Comparison of ENCODE assay signal across 13 mouse cellular contexts in genomic region chr11:114965182-114965828, GRCm38 (mm10). TPM values are rescaled to one million over a fixed set of nuclear protein-coding genes. Genes with fewer than 3 reads are reported as not detected.
DNase-seq lines count a peak whose midpoint lies in the region; ATAC-seq and TF ChIP-seq lines count a peak whose summit lies in the region.
"Had no signal": no experiment of that assay in that cellular context is flagged by ENCODE, and none has a peak within 500 bp of the region (broad histone marks: within the 10 kb centered on the region; RNA-seq: fewer than 3 reads in every experiment).

No protein-coding gene starts in this region.

- DNase-seq in adrenal gland, adult 2 months, result peak; percentile 35
- no peak for DNase-seq in adrenal gland, postnatal 25 days
- DNase-seq in 3134 (ENCODE audit: extremely low read depth, insufficient read length, low spot score), result peak; percentile 86
- DNase-seq in brain, adult 2 months (ENCODE audit: low read depth, low spot score), result peak; percentile 45
- DNase-seq in lung, postnatal 10 days, result peak; percentile 21
- no peak for DNase-seq in spleen, adult 18-20 months
- no peak for DNase-seq in cerebellum, adult 18-20 months
- DNase-seq: cerebellum, adult 8-10 months had no signal

- 24% methylated on average over 3 of the region's 3 CpGs for WGBS in intestine, postnatal 0 days

- no peak overlapping the region for H3K4me3 ChIP-seq in intestine, postnatal 0 days (ENCODE audit: low read depth, low read length)
- H3K4me3 ChIP-seq: embryonic facial prominence, embryonic 15.5 days; hindbrain, embryonic 15.5 days had no signal

- H3K27ac ChIP-seq in intestine, postnatal 0 days (ENCODE audit: low read depth, low read length), result no peak overlapping the region
- H3K27ac ChIP-seq: embryonic facial prominence, embryonic 15.5 days; hindbrain, embryonic 15.5 days had no signal

- H3K4me2 ChIP-seq in intestine, postnatal 0 days (replicated peaks; ENCODE audit: low read depth), result no peak overlapping the region
- H3K4me2 ChIP-seq: embryonic facial prominence, embryonic 15.5 days; hindbrain, embryonic 15.5 days; midbrain, embryonic 11.5 days had no signal

- no peak overlapping the region for H3K9ac ChIP-seq in intestine, postnatal 0 days (ENCODE audit: low read depth, low read length)
- H3K9ac ChIP-seq: embryonic facial prominence, embryonic 15.5 days; hindbrain, embryonic 15.5 days had no signal

- H3K27me3 ChIP-seq in intestine, postnatal 0 days (replicated peaks; ENCODE audit: control insufficient read depth, insufficient read depth, low read length), result no peaks in the 10 kb centered on the region
- H3K27me3 ChIP-seq: embryonic facial prominence, embryonic 15.5 days; hindbrain, embryonic 15.5 days had no signal

- H3K36me3 ChIP-seq in intestine, postnatal 0 days (ENCODE audit: control insufficient read depth, insufficient read depth), result no peaks in the 10 kb centered on the region
- H3K36me3 ChIP-seq: embryonic facial prominence, embryonic 15.5 days; hindbrain, embryonic 15.5 days had no signal

- no peaks in the 10 kb centered on the region for H3K9me3 ChIP-seq in intestine, postnatal 0 days (ENCODE audit: control insufficient read depth)
- H3K9me3 ChIP-seq: embryonic facial prominence, embryonic 15.5 days; hindbrain, embryonic 15.5 days had no signal

- no peaks in the 10 kb centered on the region for H3K4me1 ChIP-seq in intestine, postnatal 0 days (replicated peaks; ENCODE audit: control insufficient read depth, insufficient read depth, low read length)
- H3K4me1 ChIP-seq: embryonic facial prominence, embryonic 15.5 days; hindbrain, embryonic 15.5 days had no signal

- ATAC-seq in intestine, postnatal 0 days, result no peak

- TF ChIP-seq CTCF in intestine, postnatal 0 days (IDR thresholded peaks at IDR 0.05; ENCODE audit: low read depth), result no peak

RNA-seq across cellular contexts. Expression of gene Cd300c, which starts 3.7 kb away (rescaled TPM):
- total RNA-seq in adrenal gland, adult 2 months (2021), result not detected
- 0.58 TPM in 1 of 2 replicates, not detected in the other for polyA plus RNA-seq in adrenal gland, adult 2 months (2012; rRNA removed)
- total RNA-seq in adrenal gland, postnatal 25 days (2021), result not detected in 2 replicates
- not detected in 2 replicates for polyA plus RNA-seq in intestine, postnatal 0 days (2015; fragmentation: Nextera tagmentation; extraction: Ambion mirVana)
- total RNA-seq: left cerebral cortex, postnatal 25 days had no signal
- polyA plus RNA-seq: embryonic facial prominence, embryonic 15.5 days; hindbrain, embryonic 15.5 days; midbrain, embryonic 11.5 days had no signal

RNA-seq across cellular contexts. Expression of gene Cd300ld, which starts 24.4 kb away (rescaled TPM):
- 1 to 10 TPM in 1 of 2 experiments, under 1 TPM in 1; 0.89 to 2.7 TPM for total RNA-seq in adrenal gland, adult 2 months (2021)
- polyA plus RNA-seq in adrenal gland, adult 2 months (2012; rRNA removed), result 0.45 and 0.64 TPM in 2 replicates
- total RNA-seq in adrenal gland, postnatal 25 days (2021), result 0.48 and 0.58 TPM in 2 replicates
- 0.10 TPM in 2 replicates for polyA plus RNA-seq in intestine, postnatal 0 days (2015; fragmentation: Nextera tagmentation; extraction: Ambion mirVana)
- total RNA-seq: left cerebral cortex, postnatal 25 days had no signal
- polyA plus RNA-seq: hindbrain, embryonic 15.5 days had no signal

RNA-seq across cellular contexts. Expression of gene Cd300lb, which starts 31.1 kb away (rescaled TPM):
- 1 to 10 TPM in 1 of 2 experiments, under 1 TPM in 1; 0.86 to 1.1 TPM for total RNA-seq in adrenal gland, adult 2 months (2021)
- polyA plus RNA-seq in adrenal gland, adult 2 months (2012; rRNA removed), result 0.42 and 0.46 TPM in 2 replicates
- total RNA-seq in adrenal gland, postnatal 25 days (2021), result 0.57 and 0.64 TPM in 2 replicates
- polyA plus RNA-seq in intestine, postnatal 0 days (2015; fragmentation: Nextera tagmentation; extraction: Ambion mirVana), result 0.07 and 0.14 TPM in 2 replicates
- total RNA-seq: left cerebral cortex, postnatal 25 days had no signal

RNA-seq across cellular contexts. Expression of gene Cd300c2, which starts 36.4 kb away (rescaled TPM):
- 1 to 10 TPM; 3.5 to 5.5 TPM for total RNA-seq in adrenal gland, adult 2 months (2021)
- polyA plus RNA-seq in adrenal gland, adult 2 months (2012; rRNA removed), result 3.7 and 3.8 TPM in 2 replicates
- 1.5 and 2.2 TPM in 2 replicates for total RNA-seq in adrenal gland, postnatal 25 days (2021)
- polyA plus RNA-seq in intestine, postnatal 0 days (2015; fragmentation: Nextera tagmentation; extraction: Ambion mirVana), result 3.2 and 3.6 TPM in 2 replicates

RNA-seq across cellular contexts. Expression of gene Cd300ld2, which starts 50.7 kb away (rescaled TPM):
- not detected for total RNA-seq in adrenal gland, adult 2 months (2021)
- polyA plus RNA-seq in adrenal gland, adult 2 months (2012; rRNA removed), result 0.56 TPM in 1 of 2 replicates, not detected in the other
- total RNA-seq in adrenal gland, postnatal 25 days (2021), result not detected in 2 replicates
- polyA plus RNA-seq in intestine, postnatal 0 days (2015; fragmentation: Nextera tagmentation; extraction: Ambion mirVana), result not detected in 2 replicates
- total RNA-seq: left cerebral cortex, postnatal 25 days had no signal
- polyA plus RNA-seq: embryonic facial prominence, embryonic 15.5 days; hindbrain, embryonic 15.5 days; midbrain, embryonic 11.5 days had no signal

Comparison
In these comparisons a context has a peak if more than half of its experiments do, and no peak if none do; other contexts are left out.
1. DNase-seq: peak in adrenal gland, adult 2 months (single experiment), 3134 (single experiment), brain, adult 2 months (single experiment) and lung, postnatal 10 days (single experiment); none in adrenal gland, postnatal 25 days (single experiment), spleen, adult 18-20 months (0 of 2) and cerebellum, adult 18-20 months (0 of 2).